Mouse (Mus musculus) hindbrain, postnatal 0 days (tissue): ENCODE data around the gene Gm10272. TPM values are rescaled to one million over a fixed set of nuclear protein-coding genes. Genes with fewer than 3 reads are reported as not detected.
A peak's percentile ranks its signal among the peaks of the same experiment; 100 is the strongest.

Experiments
- ATAC-seq: fragments of 200-750 bp; cut with Nextera tagmentation; 2 replicates; pipeline ENCODE4 v1.8.0; 2017; ENCODE audit warnings: mild to moderate bottlenecking, moderate TSS enrichment, moderate library complexity
- DNase-seq: peaks from one replicate; pipeline ENCODE4 v3.0.0-alpha.2; 2015; ENCODE audit warnings: low spot score
- H3K27ac ChIP-seq: fragments of 300-500 bp; sonication (generic); 2 replicates; pipeline ENCODE4 v1.5.1; 2014; ENCODE audit warnings: mild to moderate bottlenecking
- H3K27me3 ChIP-seq: fragments of 300-500 bp; sonication (generic); 2 replicates; pipeline ENCODE4 v1.6.1; 2014; ENCODE audit warnings: low read length, mixed read lengths; ENCODE audit not compliant: insufficient read depth
- H3K36me3 ChIP-seq: fragments of 300-500 bp; sonication (generic); 2 replicates; pipeline ENCODE4 v1.6.1; 2014; ENCODE audit warnings: low read length, mixed read lengths; ENCODE audit not compliant: insufficient read depth
- H3K4me1 ChIP-seq: fragments of 300-500 bp; sonication (generic); 2 replicates; pipeline ENCODE4 v1.6.1; 2014; ENCODE audit warnings: antibody characterized with exemption, low read length, mixed read lengths; ENCODE audit not compliant: insufficient read depth
- H3K4me2 ChIP-seq: fragments of 300-500 bp; sonication (generic); 2 replicates; pipeline ENCODE4 v1.6.1; 2014; ENCODE audit warnings: low read depth, mild to moderate bottlenecking, low read length, moderate library complexity, mixed read lengths
- H3K4me3 ChIP-seq: fragments of 300-500 bp; sonication (generic); 2 replicates; pipeline ENCODE4 v1.5.1; 2014; ENCODE audit warnings: low read length
- H3K9ac ChIP-seq: fragments of 300-500 bp; sonication (generic); replicated peaks from 2 replicates; pipeline ENCODE4 v1.6.1; 2014; ENCODE audit warnings: mild to moderate bottlenecking, low read length, moderate library complexity, mixed read lengths
- H3K9me3 ChIP-seq: fragments of 300-500 bp; sonication (generic); 2 replicates; pipeline ENCODE4 v1.6.1; 2016; ENCODE audit warnings: low read length, mixed read lengths
- CTCF ChIP-seq: IDR thresholded peaks from 2 replicates; pipeline ENCODE4 v1.5.1; 2016; ENCODE audit warnings: antibody characterized with exemption, control low read depth, low read depth
- WGBS: fragments of 180-500 bp; shearing (Covaris S2); extraction: QIAGEN DNeasy Blood & Tissue Kit; methylation state at CpG from one replicate; pipeline ENCODE4 v1.1.7; 2014; 5-methylcytosine and 5-hydroxymethylcytosine counted together
- polyA plus RNA-seq: library from polyadenylated mRNA; unstranded; fragments of >200 nt; fragmentation: Nextera tagmentation; extraction: Ambion mirVana; gene quantifications from 2 replicates; pipeline ENCODE4 v1.2.1, GENCODE M21; 2015
- total RNA-seq: library from RNA; depleted of rRNA; stranded (reverse); fragments of >200 nt; gene quantifications from 2 replicates; pipeline ENCODE4 v1.2.3, GENCODE M21; 2014; rRNA removed

Gm10272 gene
- total RNA-seq: not detected in 2 replicates
- not detected in 2 replicates for polyA plus RNA-seq

- no peak within 1 kb of the TSS for H3K4me3 ChIP-seq
- H3K4me2 ChIP-seq: no peak within 1 kb of the TSS
- 0 out of 2 replicates have a peak, but pooled peaks cover 8% of the 10 kb centered on the region for H3K9me3 ChIP-seq
- H3K9ac ChIP-seq: no peak within 1 kb of the TSS
- no peak for TF ChIP-seq CTCF
- no peaks in the 10 kb centered on the region for H3K36me3 ChIP-seq
- H3K4me1 ChIP-seq: no peaks in the 10 kb centered on the region
- no peak within 1 kb of the TSS for H3K27ac ChIP-seq
- no peak for ATAC-seq
- H3K27me3 ChIP-seq: no peaks in the 10 kb centered on the region
- 92% methylated on average over 1 of the region's 1 CpGs for WGBS
- no peak for DNase-seq
These were observed at the start of gene Gm10272 for GRCm38 (mm10) chr10:77706326-77706725. TSS of gene Gm10272 (plus strand) at chr10:77706626.

- Histone ChIP-seq H3K9ac (no peak overlapping the region), H3K27ac (no peak overlapping the region), H3K36me3 (no peaks in the 10 kb centered on the region), H3K9me3 (no peaks in the 10 kb centered on the region), H3K4me2 (no peak overlapping the region), H3K27me3 (no peaks in the 10 kb centered on the region), H3K4me1 (no peaks in the 10 kb centered on the region), H3K4me3 (no peak overlapping the region)
- ATAC-seq (peak; percentile 27; the same call in 1 of the 2 replicates), DNase-seq (no peak)
- TF ChIP-seq CTCF: no peak
- WGBS: 65% methylated on average over 15 of the region's 15 CpGs
These were observed 48.0 kb upstream of the Gm10272 start for GRCm38 (mm10) chr10:77658286-77658994.

DNA sequence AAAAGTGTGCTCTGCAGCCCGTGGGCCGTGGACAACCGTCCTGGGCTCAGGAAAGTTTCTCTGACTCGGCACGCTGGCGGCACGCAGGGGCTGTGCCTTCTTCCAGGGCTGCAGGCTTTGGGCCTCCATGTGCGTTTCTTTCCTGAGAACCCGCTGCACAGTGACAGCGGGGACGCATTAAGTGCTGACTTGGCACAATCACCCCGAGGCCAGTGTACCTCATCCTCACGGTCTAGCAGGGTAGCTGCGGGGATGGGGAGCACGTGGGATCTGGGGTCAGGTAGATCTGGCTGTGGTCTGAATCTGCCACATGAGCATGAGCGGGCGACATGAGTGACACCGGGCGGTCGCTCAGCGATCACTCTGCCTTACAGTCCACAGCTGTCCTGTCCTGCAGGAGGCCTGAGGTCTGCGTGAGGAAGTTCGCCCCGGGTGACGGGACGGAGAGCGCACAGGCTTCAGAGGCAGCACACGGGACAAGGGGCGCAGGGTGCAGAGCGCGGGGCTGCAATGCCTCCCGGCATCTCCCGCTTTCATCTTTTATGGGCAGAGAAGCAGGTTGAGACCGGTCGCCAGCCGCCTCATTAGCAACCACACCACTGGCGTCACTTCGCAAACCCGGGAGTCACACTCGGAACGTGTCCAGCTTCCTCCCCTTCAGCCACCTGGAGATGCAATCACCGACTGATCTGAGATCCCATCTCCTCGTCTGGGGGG, 42.3 kb upstream of the Gm10272 start:
- peak; percentile 24; the same call in 1 of the 2 replicates for ATAC-seq

DNA sequence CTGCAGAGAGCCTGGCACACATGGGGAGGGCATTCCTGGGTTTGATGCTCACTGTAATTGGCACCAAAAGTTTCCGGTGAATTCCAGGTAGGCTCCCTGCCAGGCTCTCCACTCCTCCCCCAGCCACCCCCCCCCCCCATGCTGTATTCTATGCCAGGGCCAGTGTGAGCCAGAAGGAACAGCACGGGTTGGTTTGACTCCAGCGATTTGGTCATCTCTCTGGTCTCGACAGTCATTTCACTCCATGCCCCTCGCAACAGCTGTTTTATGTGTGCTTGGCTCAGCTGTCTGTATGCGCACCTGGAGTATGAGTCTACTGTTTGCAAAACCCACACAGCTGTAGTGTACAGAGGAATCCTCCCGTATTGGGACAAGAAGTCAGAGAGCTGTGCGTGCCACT, 40.1 kb upstream of the Gm10272 start:
- Histone ChIP-seq H3K36me3 (no peaks in the 10 kb centered on the region), H3K4me1 (no peaks in the 10 kb centered on the region), H3K4me2 (no peak overlapping the region), H3K4me3 (no peak overlapping the region), H3K27me3 (no peaks in the 10 kb centered on the region), H3K27ac (no peak overlapping the region), H3K9ac (no peak overlapping the region), H3K9me3 (no peaks in the 10 kb centered on the region)
- no peak for TF ChIP-seq CTCF
- DNase-seq (peak; percentile 27), ATAC-seq (peak; percentile 46; the same call in 1 of the 2 replicates)
- WGBS: 62% methylated on average over 8 of the region's 8 CpGs

More for the DNA sequence above, 42.3 kb upstream of the Gm10272 start:
- no peak for TF ChIP-seq CTCF
- no peak for DNase-seq
- Histone ChIP-seq H3K9ac (no peak overlapping the region), H3K9me3 (no peaks in the 10 kb centered on the region), H3K27ac (no peak overlapping the region), H3K4me2 (no peak overlapping the region), H3K27me3 (no peaks in the 10 kb centered on the region), H3K4me1 (no peaks in the 10 kb centered on the region), H3K4me3 (no peak overlapping the region), H3K36me3 (no peaks in the 10 kb centered on the region)
- 63% methylated on average over 43 of the region's 43 CpGs for WGBS

GRCm38 (mm10) chr10:77667402-77667801, 39.0 kb upstream of the Gm10272 start:
- no peak overlapping the region for H3K27ac ChIP-seq
- no peaks in the 10 kb centered on the region for H3K27me3 ChIP-seq
- ATAC-seq (no peak), DNase-seq (no peak)
- no peak for TF ChIP-seq CTCF
- H3K4me3 ChIP-seq: no peak overlapping the region
- H3K9ac ChIP-seq: no peak overlapping the region
- WGBS: 68% methylated on average over 4 of the region's 4 CpGs
- no peaks in the 10 kb centered on the region for H3K4me1 ChIP-seq
- no peaks in the 10 kb centered on the region for H3K9me3 ChIP-seq
- no peaks in the 10 kb centered on the region for H3K36me3 ChIP-seq
- no peak overlapping the region for H3K4me2 ChIP-seq

GRCm38 (mm10) chr10:77670710-77671109, 35.7 kb upstream of the Gm10272 start:
- H3K4me2 ChIP-seq: no peak overlapping the region
- H3K27ac ChIP-seq: no peak overlapping the region
- H3K4me1 ChIP-seq: no peaks in the 10 kb centered on the region
- H3K4me3 ChIP-seq: no peak overlapping the region
- H3K36me3 ChIP-seq: no peaks in the 10 kb centered on the region
- no peak for ATAC-seq
- no peak for TF ChIP-seq CTCF
- H3K27me3 ChIP-seq: no peaks in the 10 kb centered on the region; the same call in 1 of the 2 replicates
- DNase-seq: no peak
- WGBS: 76% methylated on average over 4 of the region's 4 CpGs
- H3K9ac ChIP-seq: no peak overlapping the region
- no peaks in the 10 kb centered on the region for H3K9me3 ChIP-seq

DNA sequence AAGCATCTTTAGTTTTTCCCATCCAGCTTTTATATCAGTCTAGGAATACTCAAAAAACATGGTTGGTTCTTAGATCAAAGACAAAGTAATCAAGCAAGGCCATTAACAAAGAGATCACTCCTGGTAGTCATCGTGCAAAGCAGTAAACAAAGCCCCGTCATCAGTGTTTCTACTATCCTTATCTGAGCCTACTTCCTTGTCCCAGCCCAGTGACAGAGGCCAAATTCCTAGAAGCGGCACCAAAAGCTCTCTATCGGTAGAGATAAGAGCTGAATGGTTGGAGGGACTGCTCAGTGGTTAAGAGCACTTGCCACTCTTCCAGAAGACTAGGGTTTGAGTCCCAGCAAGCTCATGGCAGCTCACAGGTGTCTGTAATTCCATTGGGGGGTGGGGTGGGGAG, 34.9 kb upstream of the Gm10272 start:
- no peak for TF ChIP-seq CTCF
- no peak for ATAC-seq
- no peak overlapping the region for H3K4me3 ChIP-seq
- no peaks in the 10 kb centered on the region for H3K4me1 ChIP-seq
- H3K9me3 ChIP-seq: no peaks in the 10 kb centered on the region
- peaks cover 4% of the 10 kb centered on the region; the same call in 1 of the 2 replicates for H3K27me3 ChIP-seq
- no peaks in the 10 kb centered on the region for H3K36me3 ChIP-seq
- no peak overlapping the region for H3K9ac ChIP-seq
- DNase-seq: no peak
- H3K4me2 ChIP-seq: no peak overlapping the region
- 81% methylated on average over 4 of the region's 4 CpGs for WGBS
- no peak overlapping the region for H3K27ac ChIP-seq
